Mouse (Mus musculus) liver, embryonic 13.5 days (tissue): ENCODE data around the gene Carmil3. TPM values are rescaled to one million over a fixed set of nuclear protein-coding genes. Genes with fewer than 3 reads are reported as not detected.

Experiments used
- ATAC-seq: fragments of 200-750 bp; cut with Nextera tagmentation; 2 replicates; pipeline ENCODE4 v1.8.0; 2017; ENCODE audit warnings: low read depth, mild to moderate bottlenecking, moderate number of reproducible peaks, moderate library complexity
- DNase-seq: peaks from one replicate; pipeline ENCODE4 v3.0.0; 2022
- H3K27ac ChIP-seq: fragments of 300-500 bp; sonication (generic); 2 replicates; pipeline ENCODE4 v1.5.1; 2015; ENCODE audit warnings: moderate library complexity, mild to moderate bottlenecking, inconsistent platforms
- H3K27me3 ChIP-seq: fragments of 300-500 bp; sonication (generic); 2 replicates; pipeline ENCODE4 v1.6.1; 2015; ENCODE audit warnings: mild to moderate bottlenecking, inconsistent platforms
- H3K36me3 ChIP-seq: fragments of 300-500 bp; sonication (generic); 2 replicates; pipeline ENCODE4 v1.6.1; 2015; ENCODE audit warnings: mild to moderate bottlenecking, inconsistent platforms
- H3K4me1 ChIP-seq: fragments of 300-500 bp; sonication (generic); replicated peaks from 2 replicates; pipeline ENCODE4 v1.6.1; 2015; ENCODE audit warnings: inconsistent platforms
- H3K4me2 ChIP-seq: fragments of 300-500 bp; sonication (generic); 2 replicates; pipeline ENCODE4 v1.6.1; 2015; ENCODE audit warnings: inconsistent platforms, mild to moderate bottlenecking, moderate library complexity
- H3K4me3 ChIP-seq: fragments of 300-500 bp; sonication (generic); replicated peaks from 2 replicates; pipeline ENCODE4 v1.5.1; 2015; ENCODE audit warnings: mild to moderate bottlenecking, inconsistent platforms
- H3K9ac ChIP-seq: fragments of 300-500 bp; sonication (generic); 2 replicates; pipeline ENCODE4 v1.6.1; 2015; ENCODE audit warnings: mild to moderate bottlenecking, inconsistent platforms
- H3K9me3 ChIP-seq: fragments of 300-500 bp; sonication (generic); replicated peaks from 2 replicates; pipeline ENCODE4 v1.6.1; 2016; ENCODE audit warnings: inconsistent platforms
- WGBS: fragments of 180-500 bp; shearing (Covaris S2); methylation state at CpG from one replicate; pipeline ENCODE4 v1.1.7; 2015; ENCODE audit not compliant: insufficient replicate concordance; 5-methylcytosine and 5-hydroxymethylcytosine counted together
- polyA plus RNA-seq: library from polyadenylated mRNA; unstranded; fragments of >200 nt; fragmentation: Nextera tagmentation; extraction: Ambion mirVana; gene quantifications from 2 replicates; pipeline ENCODE4 v1.2.1, GENCODE M21; 2015

Gene Carmil3
- 0.55 and 0.58 TPM in 2 replicates for polyA plus RNA-seq

GRCm38 (mm10) chr14:55490361-55491201 lies at the start of gene Carmil3:
Gene Carmil3 (plus strand): TSS chr14:55490651.
- H3K27ac ChIP-seq: peak within 1 kb of the TSS; percentile 68
- WGBS: 1% methylated on average over 66 of the region's 68 CpGs
- H3K36me3 ChIP-seq: peaks cover 27% of the 10 kb centered on the region
- H3K27me3 ChIP-seq: peaks cover 3% of the 10 kb centered on the region; the same call in 1 of the 2 replicates
- no peaks in the 10 kb centered on the region for H3K9me3 ChIP-seq
- H3K4me3 ChIP-seq: peak within 1 kb of the TSS; percentile 75
- peaks cover 34% of the 10 kb centered on the region for H3K4me1 ChIP-seq
- H3K4me2 ChIP-seq: peak within 1 kb of the TSS; percentile 99
- peak within 1 kb of the TSS; percentile 76 for H3K9ac ChIP-seq
- DNase-seq (peak; percentile 53), ATAC-seq (peak; percentile 67)

- H3K9me3 ChIP-seq: peaks cover 4% of the 10 kb centered on the region; the same call in 1 of the 2 replicates
- H3K27ac ChIP-seq: no peak overlapping the region
- H3K4me2 ChIP-seq: no peak overlapping the region
- H3K36me3 ChIP-seq: no peaks in the 10 kb centered on the region
- no peaks in the 10 kb centered on the region for H3K4me1 ChIP-seq
- ATAC-seq (no peak), DNase-seq (no peak)
- 66% methylated on average over 2 of the region's 2 CpGs for WGBS
- 0 out of 2 replicates have a peak, but pooled peaks cover 3% of the 10 kb centered on the region for H3K27me3 ChIP-seq
- H3K4me3 ChIP-seq: no peak overlapping the region
- H3K9ac ChIP-seq: no peak overlapping the region
Observed at GRCm38 (mm10) chr14:55457693-55458092, 32.8 kb upstream of the Carmil3 start.

- Histone ChIP-seq H3K4me1 (no peaks in the 10 kb centered on the region), H3K36me3 (no peaks in the 10 kb centered on the region), H3K9ac (no peak overlapping the region), H3K4me3 (no peak overlapping the region), H3K27me3 (0 out of 2 replicates have a peak, but pooled peaks cover 3% of the 10 kb centered on the region), H3K27ac (no peak overlapping the region), H3K9me3 (peaks cover 4% of the 10 kb centered on the region; the same call in 1 of the 2 replicates), H3K4me2 (no peak overlapping the region)
- peak; percentile 64 for DNase-seq
- 7% methylated on average over 10 of the region's 10 CpGs for WGBS
- ATAC-seq: no peak
Observed at GRCm38 (mm10) chr14:55458273-55458672, 32.2 kb upstream of the Carmil3 start.

GRCm38 (mm10) chr14:55458761-55459160 lies 31.7 kb upstream of the Carmil3 start:
- no peaks in the 10 kb centered on the region for H3K36me3 ChIP-seq
- H3K9ac ChIP-seq: no peak overlapping the region
- H3K27me3 ChIP-seq: 0 out of 2 replicates have a peak, but pooled peaks cover 3% of the 10 kb centered on the region
- DNase-seq (no peak), ATAC-seq (no peak)
- no peak overlapping the region for H3K27ac ChIP-seq
- H3K4me3 ChIP-seq: no peak overlapping the region
- H3K4me1 ChIP-seq: no peaks in the 10 kb centered on the region
- peaks cover under 1% of the 10 kb centered on the region; the same call in 1 of the 2 replicates for H3K9me3 ChIP-seq
- WGBS: 71% methylated on average over 3 of the region's 3 CpGs
- H3K4me2 ChIP-seq: no peak overlapping the region

- no peaks in the 10 kb centered on the region for H3K4me1 ChIP-seq
- DNase-seq (no peak), ATAC-seq (no peak)
- H3K36me3 ChIP-seq: no peaks in the 10 kb centered on the region
- no peak overlapping the region for H3K4me3 ChIP-seq
- no peaks in the 10 kb centered on the region for H3K9me3 ChIP-seq
- 0 out of 2 replicates have a peak, but pooled peaks cover 3% of the 10 kb centered on the region for H3K27me3 ChIP-seq
- no peak overlapping the region for H3K9ac ChIP-seq
- no peak overlapping the region for H3K27ac ChIP-seq
- WGBS: 50% methylated on average over 4 of the region's 4 CpGs
- H3K4me2 ChIP-seq: no peak overlapping the region
Observed at GRCm38 (mm10) chr14:55459796-55460195, 30.7 kb upstream of the Carmil3 start.

GRCm38 (mm10) chr14:55460297-55460696 lies 30.2 kb upstream of the Carmil3 start:
- no peaks in the 10 kb centered on the region for H3K36me3 ChIP-seq
- no peak overlapping the region for H3K27ac ChIP-seq
- DNase-seq (no peak), ATAC-seq (no peak)
- no peak overlapping the region for H3K4me3 ChIP-seq
- no peak overlapping the region for H3K9ac ChIP-seq
- H3K4me1 ChIP-seq: no peaks in the 10 kb centered on the region
- H3K4me2 ChIP-seq: no peak overlapping the region
- no peaks in the 10 kb centered on the region for H3K9me3 ChIP-seq
- WGBS: 60% methylated on average over 10 of the region's 10 CpGs
- 0 out of 2 replicates have a peak, but pooled peaks cover 6% of the 10 kb centered on the region for H3K27me3 ChIP-seq

- Histone ChIP-seq H3K9me3 (no peaks in the 10 kb centered on the region), H3K36me3 (no peaks in the 10 kb centered on the region), H3K9ac (no peak overlapping the region), H3K27me3 (peaks cover 20% of the 10 kb centered on the region; the same call in 1 of the 2 replicates), H3K4me3 (no peak overlapping the region), H3K4me2 (no peak overlapping the region), H3K27ac (no peak overlapping the region), H3K4me1 (no peaks in the 10 kb centered on the region)
- 51% methylated on average over 4 of the region's 4 CpGs for WGBS
- DNase-seq (no peak), ATAC-seq (no peak)
Observed at GRCm38 (mm10) chr14:55461757-55462156, 28.7 kb upstream of the Carmil3 start.

- no peak overlapping the region for H3K4me2 ChIP-seq
- peaks cover 21% of the 10 kb centered on the region for H3K4me1 ChIP-seq
- no peak overlapping the region for H3K4me3 ChIP-seq
- DNase-seq (no peak), ATAC-seq (no peak)
- peaks cover 32% of the 10 kb centered on the region for H3K27me3 ChIP-seq
- no peaks in the 10 kb centered on the region for H3K9me3 ChIP-seq
- WGBS: 49% methylated on average over 4 of the region's 4 CpGs
- H3K9ac ChIP-seq: no peak overlapping the region
- H3K36me3 ChIP-seq: no peaks in the 10 kb centered on the region
- H3K27ac ChIP-seq: no peak overlapping the region
Observed at GRCm38 (mm10) chr14:55466481-55466880, 24.0 kb upstream of the Carmil3 start.

- Histone ChIP-seq H3K4me3 (no peak overlapping the region), H3K4me1 (peaks cover 21% of the 10 kb centered on the region), H3K9me3 (no peaks in the 10 kb centered on the region), H3K9ac (no peak overlapping the region), H3K27ac (no peak overlapping the region), H3K36me3 (no peaks in the 10 kb centered on the region), H3K27me3 (peaks cover 32% of the 10 kb centered on the region), H3K4me2 (no peak overlapping the region)
- WGBS: 60% methylated on average over 7 of the region's 7 CpGs
- no peak for ATAC-seq
- no peak for DNase-seq
Observed at GRCm38 (mm10) chr14:55467108-55467507, 23.3 kb upstream of the Carmil3 start.

- H3K4me1 ChIP-seq: peaks cover 21% of the 10 kb centered on the region
- H3K36me3 ChIP-seq: no peaks in the 10 kb centered on the region
- no peak overlapping the region for H3K4me3 ChIP-seq
- H3K27ac ChIP-seq: no peak overlapping the region
- H3K4me2 ChIP-seq: no peak overlapping the region
- no peak overlapping the region for H3K9ac ChIP-seq
- WGBS: 43% methylated on average over 2 of the region's 2 CpGs
- H3K9me3 ChIP-seq: no peaks in the 10 kb centered on the region
- H3K27me3 ChIP-seq: peaks cover 29% of the 10 kb centered on the region
- DNase-seq (no peak), ATAC-seq (no peak)
Observed at GRCm38 (mm10) chr14:55468301-55468741, 22.1 kb upstream of the Carmil3 start.

- no peak overlapping the region for H3K4me3 ChIP-seq
- H3K4me2 ChIP-seq: no peak overlapping the region
- no peaks in the 10 kb centered on the region for H3K9me3 ChIP-seq
- WGBS: 73% methylated on average over 2 of the region's 2 CpGs
- H3K27ac ChIP-seq: no peak overlapping the region
- H3K27me3 ChIP-seq: peaks cover 29% of the 10 kb centered on the region
- DNase-seq (no peak), ATAC-seq (no peak)
- H3K9ac ChIP-seq: no peak overlapping the region
- H3K36me3 ChIP-seq: no peaks in the 10 kb centered on the region
- H3K4me1 ChIP-seq: peaks cover 21% of the 10 kb centered on the region
Observed at GRCm38 (mm10) chr14:55469041-55469440, 21.4 kb upstream of the Carmil3 start.
